Mouse (Mus musculus): ENCODE measurements at regions not wholly inside any gene's neighbourhood (a gene's known extent, or its start where the extent isn't known, plus 50 kb on each side); places are given as distances from the start of the nearest gene placed in this dataset.

DNA sequence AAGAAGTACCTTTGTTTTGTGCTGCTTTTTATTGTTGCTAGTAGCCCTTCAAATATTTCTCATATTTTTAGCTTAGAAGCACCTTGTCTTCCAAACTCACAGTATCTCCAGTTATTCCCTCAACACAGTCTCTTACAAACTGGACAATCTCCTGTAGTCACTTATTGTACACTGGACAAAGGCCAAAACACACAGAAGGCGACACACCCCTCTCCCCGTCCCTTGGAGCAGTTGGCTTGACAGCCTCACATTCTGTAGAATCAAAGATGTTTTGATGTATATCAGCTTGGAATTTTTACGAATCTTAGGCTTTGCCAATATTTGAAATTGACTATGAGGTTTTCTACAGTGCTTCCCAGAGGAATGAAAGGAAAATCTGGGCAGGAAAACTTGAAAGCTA is 309.8 kb upstream of the Gm5148 start:
- no peak for DNase-seq

DNA sequence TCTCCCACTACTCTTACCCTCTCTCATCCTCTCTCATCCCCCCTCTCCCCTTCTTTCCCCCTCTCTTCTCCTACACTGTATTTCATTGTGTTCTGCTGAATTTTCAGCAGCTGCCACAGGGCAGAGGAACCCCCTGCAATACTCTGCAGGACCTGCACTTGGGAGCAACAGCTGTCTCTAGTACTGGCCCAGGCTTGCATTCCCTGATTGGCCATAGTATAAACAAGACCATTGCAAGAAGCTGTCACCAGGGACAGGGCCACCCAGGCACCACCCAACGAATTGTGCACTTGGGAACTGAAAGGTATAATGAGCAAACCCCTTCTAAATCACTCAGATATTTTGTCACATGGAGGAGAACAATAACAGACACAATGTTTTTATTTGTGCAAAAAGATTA is 290.5 kb upstream of the Gm5148 start:
- no peak for DNase-seq

GRCm38 (mm10) chr3:38009168-38009567 is 284.9 kb upstream of the Gm5148 start:
- DNase-seq, result no peak

DNA sequence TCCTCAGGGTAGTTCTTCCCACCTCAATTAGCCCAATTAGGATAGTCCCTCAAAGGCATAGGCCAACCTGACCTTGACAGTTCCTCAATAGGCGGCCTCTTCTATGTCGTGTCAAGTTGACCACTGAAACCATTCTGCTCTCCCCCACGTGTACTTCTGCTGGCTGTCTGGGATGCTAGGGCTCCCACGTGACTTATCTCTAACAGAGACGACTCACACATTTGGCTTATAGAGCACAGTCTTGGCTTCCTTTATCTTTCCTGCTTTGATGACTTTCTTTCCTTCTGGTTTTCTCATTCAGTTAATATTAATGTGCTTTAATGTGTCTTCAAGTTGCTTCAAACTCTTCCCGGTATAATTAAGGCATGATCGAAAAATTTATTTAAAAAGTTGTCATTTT is 284.0 kb upstream of the Gm5148 start:
- DNase-seq, result no peak

DNA sequence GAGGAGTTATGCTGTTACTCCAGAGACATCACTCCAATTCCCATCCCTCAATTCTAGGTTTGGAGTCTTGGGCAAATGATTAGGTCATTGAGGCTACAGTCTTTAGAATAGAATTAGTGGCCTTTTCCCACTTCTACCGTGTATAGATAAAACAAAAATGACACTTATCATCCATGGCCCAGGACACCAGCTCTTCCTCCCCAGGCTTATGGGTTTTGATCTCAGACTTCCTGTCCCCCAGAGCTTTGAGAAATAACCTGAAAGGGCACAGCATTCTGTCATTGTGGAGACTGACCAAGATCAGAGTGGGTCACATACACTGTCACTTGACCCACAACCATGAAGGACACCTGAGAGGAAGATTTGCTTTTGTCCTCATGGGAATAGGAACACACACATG is 283.3 kb upstream of the Gm5148 start:
- DNase-seq, result no peak

DNA sequence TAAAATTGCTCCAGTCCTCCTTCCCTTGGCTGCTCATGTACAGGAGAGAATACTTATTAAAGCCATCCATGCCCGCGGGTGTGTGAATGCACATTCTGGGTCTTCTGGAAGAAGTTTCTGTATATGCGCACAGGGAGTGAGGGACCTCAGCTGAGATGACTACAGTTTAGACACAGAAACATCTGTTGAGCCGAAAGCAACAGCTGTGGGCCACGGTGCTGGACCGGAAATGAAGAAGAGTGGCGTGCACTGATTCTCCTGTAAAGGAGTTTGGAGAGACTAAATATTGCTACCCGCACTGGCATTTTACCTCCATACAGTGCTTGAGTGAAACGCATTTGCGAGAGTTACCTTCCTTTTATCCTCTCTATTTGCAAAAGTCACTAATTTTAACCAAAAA is 278.0 kb upstream of the Gm5148 start:
- no peak for DNase-seq

DNA sequence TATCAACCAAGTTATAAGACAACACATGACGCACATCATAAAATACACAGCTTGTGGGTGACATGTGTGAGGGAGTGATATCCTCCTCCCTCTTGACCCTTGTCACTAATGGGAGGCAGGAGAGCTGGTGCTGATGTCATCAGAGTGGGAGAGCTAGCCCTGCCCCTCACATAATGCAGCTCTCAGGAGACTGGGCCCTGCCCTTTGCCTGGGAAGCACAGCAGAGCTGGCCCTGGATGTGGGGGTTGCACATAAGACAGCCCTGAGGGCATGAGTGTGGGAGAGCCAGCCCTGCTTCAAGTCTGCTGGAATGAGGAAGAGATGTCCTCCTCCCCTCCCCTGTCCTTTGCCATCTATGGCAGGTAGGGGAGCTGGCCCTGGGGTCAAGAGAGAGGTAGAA is 275.5 kb upstream of the Gm5148 start:
- DNase-seq, result no peak

- DNase-seq, result no peak
Observed at GRCm38 (mm10) chr3:37997998-37998397, 273.7 kb upstream of the Gm5148 start.

DNA sequence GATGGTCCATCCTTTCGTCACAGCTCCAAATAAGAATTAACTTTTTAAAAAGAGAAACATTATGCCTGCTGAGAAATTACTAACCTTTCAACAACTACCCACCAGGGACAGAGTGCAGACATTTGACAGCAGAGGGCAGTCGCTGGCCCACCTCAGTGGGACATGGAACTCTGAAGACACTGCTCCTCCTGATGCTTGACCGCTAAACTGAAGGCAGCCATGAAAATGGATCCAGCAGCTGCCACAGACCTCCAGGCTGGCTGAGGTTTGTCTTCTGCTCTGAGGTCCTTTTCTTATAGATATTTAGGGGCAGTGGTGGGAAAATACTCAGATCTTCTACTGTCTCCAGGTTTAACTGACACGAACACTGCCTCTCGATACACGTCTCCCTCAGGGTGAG is 265.7 kb upstream of the Gm5148 start:
- DNase-seq, result no peak

DNA sequence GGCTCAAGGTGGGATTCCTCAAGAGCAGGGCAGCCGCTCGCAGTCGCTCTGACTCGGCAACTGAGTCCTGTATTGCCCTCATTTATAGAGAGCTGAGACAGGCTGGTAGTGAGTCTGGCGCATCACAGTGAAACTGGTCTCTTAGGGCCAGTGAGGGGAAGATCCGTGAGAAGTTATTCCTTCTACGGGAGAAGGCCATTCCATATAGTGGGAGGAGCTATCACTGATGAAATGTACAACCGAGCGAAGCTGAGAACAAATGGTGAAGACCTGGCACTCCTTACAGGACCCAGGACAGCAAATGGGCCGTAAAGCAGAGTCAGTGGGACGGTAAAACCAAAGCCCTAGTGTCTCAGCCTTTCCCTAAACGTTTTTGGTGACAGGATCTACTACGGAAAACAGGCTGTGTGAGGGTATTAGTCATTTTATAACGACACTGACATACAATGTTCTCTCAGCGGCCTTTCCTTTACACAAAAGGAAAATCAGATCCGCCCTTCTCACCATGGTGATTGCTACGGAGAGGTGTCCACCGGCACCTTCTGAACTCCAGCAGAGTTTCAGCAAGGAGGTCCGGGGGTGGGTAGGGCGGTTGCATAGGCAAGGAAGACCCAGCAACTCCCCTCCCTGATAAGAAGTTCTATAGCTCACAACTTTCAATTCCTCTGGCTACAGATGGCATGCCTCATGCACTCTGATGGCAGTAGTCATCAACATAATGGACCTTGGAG is 263.6 kb upstream of the Gm5148 start:
- DNase-seq, result no peak

DNA sequence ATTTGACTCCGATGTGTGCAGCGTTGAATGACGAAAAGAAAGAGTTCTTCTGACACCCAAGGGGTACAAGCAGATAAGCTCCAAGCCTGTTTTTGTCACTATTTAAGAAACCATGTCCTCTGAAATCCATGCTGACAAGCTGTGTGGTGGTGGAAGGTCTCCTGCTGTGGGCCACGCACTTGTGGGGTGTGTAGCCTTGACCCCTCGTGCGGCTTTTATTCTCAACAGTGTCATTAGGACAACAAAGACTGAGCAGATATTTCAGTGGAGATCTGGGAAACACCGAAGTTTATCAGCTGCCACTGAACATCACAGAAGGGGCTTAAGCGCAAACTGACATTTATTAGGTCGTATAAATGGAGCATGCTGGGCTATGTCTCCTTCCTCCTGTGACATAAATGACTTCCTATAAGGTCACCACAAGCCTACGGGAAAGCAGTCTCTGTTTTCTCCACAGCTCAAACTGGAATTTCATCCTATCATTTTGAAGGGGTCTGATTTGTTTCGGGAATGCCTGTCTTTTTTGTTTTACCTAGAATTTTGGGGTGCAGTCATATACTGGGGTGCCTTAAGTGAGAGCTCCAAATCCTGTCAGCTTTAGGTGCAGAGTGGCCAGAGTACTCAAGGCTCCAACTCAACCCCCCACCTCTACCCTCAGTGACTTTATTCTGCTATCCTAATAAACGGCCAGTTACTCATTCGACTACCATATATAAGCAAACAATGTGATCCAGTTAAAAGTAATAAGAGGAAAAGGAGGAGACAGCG is 262.9 kb upstream of the Gm5148 start:
- no peak for DNase-seq

GRCm38 (mm10) chr3:37984706-37985105 is 260.4 kb upstream of the Gm5148 start:
- no peak for DNase-seq

- DNase-seq, result no peak
Observed at GRCm38 (mm10) chr3:37981481-37982180, 257.3 kb upstream of the Gm5148 start.

DNA sequence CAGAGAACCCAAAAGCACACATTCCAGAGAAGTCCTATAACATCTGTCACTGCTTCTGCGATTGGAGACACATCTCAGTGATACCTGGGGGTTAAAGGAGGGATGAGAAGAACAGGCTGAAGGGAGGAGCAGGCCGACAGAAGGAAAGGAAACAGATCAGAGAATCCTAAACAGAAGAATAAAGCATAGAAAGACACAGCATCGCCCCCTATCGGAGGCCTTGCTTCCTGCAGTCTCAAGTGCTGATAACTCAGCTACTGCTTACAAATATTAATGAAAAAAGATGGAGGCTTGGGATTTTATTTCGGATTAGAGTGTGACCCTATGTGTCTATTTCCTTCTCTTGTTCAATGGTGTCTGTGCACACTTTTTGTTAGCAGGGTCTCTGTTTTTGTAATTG is 255.6 kb upstream of the Gm5148 start:
- DNase-seq, result peak; percentile 18

DNA sequence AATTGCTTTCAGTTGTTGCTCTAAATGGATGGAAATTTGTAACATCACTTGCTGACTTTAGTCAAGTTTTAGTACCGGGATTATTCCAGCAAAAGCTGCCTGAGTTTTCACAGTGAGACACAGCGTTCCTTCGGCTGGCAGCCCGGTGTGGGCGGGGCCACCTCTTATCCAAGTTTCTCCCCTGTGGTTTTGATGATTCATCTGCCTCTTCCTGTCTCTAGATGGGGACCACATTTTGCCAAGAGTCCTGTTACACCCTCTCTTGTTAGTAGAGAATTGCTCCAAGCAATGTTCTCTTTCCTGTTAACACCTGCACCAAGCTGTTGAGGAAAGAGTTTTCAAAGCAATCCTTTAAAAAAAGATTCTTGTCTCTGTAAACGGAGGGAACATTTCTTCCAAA is 254.2 kb upstream of the Gm5148 start:
- no peak for DNase-seq

- DNase-seq, result no peak
Observed at GRCm38 (mm10) chr3:37977453-37977852, 253.2 kb upstream of the Gm5148 start.

- peak; percentile 38 for DNase-seq
Observed at GRCm38 (mm10) chr3:37976566-37976965, 252.3 kb upstream of the Gm5148 start.

GRCm38 (mm10) chr3:37975194-37975756 is 251.0 kb upstream of the Gm5148 start:
- no peak for DNase-seq

DNA sequence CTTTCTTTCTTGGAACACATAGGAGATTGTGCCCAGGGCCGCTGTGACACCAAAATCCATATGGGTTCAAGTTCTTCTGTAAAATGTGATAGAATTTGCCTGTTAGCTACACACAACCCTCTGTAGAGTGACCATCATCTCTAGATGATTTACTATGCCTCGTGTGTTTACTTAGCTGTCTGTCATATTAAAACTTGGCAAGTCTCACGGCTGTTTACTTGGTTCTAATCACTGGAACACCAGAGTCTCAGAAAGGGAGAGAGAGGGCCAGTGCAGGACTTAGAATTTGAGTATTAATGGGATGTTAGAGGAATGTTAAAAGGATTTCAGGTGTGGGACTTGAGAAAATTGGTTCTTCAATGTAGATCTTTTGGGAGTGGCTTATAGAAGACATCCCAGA is 248.6 kb upstream of the Gm5148 start:
- DNase-seq, result no peak

- no peak for DNase-seq
Observed at GRCm38 (mm10) chr3:37971240-37971639, 246.9 kb upstream of the Gm5148 start.

DNA sequence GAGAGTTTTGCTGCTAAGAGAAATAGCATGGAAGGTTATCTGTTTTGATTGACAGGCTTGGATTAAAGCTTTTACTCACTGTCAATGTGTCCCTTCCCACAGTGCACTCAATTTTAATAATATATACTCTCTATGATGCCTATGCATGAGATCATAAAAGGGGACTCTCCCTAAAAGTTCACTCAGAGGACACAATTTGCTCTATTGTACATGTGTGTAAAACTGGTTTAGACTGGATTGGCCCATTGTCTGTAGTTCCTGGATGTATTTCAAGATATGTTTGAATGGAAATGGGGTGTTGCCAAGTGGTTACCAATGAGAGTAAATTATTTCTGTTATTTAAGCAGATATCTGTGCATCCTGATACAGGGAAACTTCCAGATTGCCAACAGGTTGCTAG is 244.4 kb upstream of the Gm5148 start:
- no peak for DNase-seq

GRCm38 (mm10) chr3:37965221-37965620 is 240.9 kb upstream of the Gm5148 start:
- DNase-seq, result no peak

DNA sequence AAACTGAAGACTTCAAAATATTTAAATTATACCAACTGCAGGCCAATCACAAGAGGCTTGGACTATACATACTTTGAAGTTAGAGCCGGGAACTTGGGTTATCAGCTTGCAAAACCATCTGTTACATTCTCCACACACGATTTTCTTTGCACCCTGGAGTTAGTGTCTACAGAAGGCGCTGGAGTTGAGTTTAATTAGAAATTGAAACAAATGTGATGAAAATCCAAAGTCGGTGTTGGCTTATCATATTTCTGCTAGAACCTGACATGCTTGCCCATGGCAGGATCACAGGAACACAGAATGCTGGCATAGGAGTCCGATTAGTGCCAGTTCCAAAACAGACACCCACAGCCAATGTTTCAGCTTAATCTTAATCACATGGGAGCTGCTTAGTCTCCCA is 239.8 kb upstream of the Gm5148 start:
- no peak for DNase-seq

- no peak for DNase-seq
Observed at GRCm38 (mm10) chr3:37962811-37963210, 238.5 kb upstream of the Gm5148 start.

Measured in right cerebral cortex, postnatal 4 days (tissue).